Mouse (Mus musculus): ENCODE results near the gene Lamtor1.

The Lamtor1 gene

DNA sequence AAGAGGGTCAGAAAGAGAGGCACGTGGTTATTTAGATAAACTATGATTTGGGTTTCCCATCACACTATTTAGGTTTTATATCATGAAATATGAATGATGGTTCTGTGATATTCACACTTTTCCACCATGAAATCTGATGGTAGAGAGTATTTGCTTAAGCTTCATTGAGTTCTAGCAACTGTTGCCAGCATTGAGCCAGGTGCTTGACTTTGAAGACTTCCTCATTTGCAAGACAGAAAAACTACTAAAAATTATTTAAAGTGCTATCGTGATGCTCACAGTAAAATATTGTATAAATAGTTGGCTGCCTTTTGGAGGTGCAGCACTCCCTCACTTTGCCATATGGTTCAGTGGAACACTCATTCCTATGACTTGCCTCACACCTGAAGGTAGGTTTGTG is 49.6 kb downstream of the Lamtor1 start:
- no peak for DNase-seq (ENCODE audit: low read depth, low spot score)

DNA sequence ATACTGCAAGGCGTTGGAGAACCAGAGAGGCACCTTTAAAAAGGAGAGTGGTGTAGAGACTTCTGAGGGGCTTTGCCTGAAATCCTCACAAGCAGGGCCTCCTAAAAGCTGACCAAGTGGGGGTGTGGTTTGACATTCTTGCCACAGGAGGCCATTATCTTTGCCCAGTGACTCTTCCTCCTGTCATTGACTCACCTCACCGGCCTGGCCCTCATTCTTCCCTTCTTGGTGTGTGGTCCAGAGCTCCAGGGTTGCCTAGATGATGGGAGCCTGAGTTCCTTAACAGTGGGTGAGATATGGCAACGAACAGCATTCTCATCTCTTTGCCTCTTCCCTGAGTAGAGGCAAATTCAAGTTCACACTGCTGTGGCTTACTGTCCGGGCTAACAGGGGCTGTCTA is 50.2 kb downstream of the Lamtor1 start:
- DNase-seq (ENCODE audit: low read depth, low spot score) = no peak

DNA sequence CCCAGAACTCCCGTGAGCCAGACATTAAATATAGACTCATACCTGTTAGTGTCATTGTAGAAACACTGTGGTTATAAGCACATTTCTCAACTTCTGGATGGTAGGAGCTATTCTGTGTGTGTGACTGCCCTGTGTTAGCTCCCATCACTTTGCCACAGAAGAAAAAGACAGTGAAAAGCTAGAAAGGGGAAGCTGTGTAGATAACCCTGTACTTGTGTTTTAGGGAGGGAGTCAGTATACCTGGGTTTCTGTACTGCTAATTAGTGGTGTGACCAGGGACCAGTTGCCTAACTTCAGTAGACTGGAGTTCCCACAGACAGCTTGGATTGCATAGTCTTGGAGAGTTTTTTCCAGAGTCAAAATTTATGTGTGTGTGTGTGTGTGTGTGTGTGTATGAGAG is 50.8 kb downstream of the Lamtor1 start:
- DNase-seq (ENCODE audit: low read depth, low spot score) = no peak

GRCm38 (mm10) chr7:101956911-101957310 is 51.2 kb downstream of the Lamtor1 start:
- no peak for DNase-seq (ENCODE audit: low read depth, low spot score)

DNA sequence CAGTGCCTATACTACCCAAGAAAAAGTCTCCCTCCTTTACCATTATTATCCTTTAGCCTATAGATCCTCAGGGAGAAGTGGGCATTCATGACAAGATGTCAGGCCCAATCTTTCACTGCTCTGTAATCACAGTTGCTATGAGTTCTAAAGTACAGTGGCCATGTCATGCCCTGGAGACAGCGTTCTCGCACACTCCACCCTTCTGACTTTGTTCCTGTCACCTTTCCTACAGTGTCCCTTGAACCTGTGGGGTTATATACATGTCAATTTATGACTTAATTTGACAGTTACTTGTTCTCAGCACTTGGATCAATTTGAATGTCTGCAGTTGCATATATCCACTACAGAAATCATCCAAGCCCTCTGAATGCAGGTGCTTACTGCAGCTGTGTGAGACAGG is 57.1 kb downstream of the Lamtor1 start:
- DNase-seq (ENCODE audit: low read depth, low spot score) = no peak

- no peak for DNase-seq (ENCODE audit: low read depth, low spot score)
Measured at GRCm38 (mm10) chr7:101963621-101964020, 57.9 kb downstream of the Lamtor1 start.

DNA sequence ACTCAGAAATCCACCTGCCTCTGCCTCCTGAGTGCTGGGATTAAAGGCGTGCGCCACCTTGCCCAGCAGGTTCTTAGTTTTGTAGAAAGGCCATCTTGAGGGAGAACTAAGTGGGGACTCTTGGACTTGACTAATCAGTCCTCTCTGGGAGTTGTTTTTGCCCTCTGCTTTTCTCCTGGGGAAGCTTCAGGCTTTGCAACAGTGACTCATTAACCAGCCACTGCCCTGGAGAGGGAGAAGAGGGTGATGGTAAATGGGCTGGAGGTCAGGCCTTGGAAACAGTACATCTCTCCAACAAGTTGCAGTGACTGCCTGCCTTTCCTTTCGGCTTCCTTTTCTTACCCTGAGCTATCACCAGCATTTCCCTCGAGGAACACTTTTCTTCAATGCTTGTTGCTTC is 58.8 kb downstream of the Lamtor1 start:
- peak; percentile 74 for DNase-seq (ENCODE audit: low read depth, low spot score)

GRCm38 (mm10) chr7:101965606-101966005 is 59.9 kb downstream of the Lamtor1 start:
- peak; percentile 64 for DNase-seq (ENCODE audit: low read depth, low spot score)

- DNase-seq (ENCODE audit: low read depth, low spot score) = no peak
Measured at GRCm38 (mm10) chr7:101967256-101967655, 61.6 kb downstream of the Lamtor1 start.

GRCm38 (mm10) chr7:101968751-101969150 is 63.0 kb downstream of the Lamtor1 start:
- DNase-seq (ENCODE audit: low read depth, low spot score) = no peak

GRCm38 (mm10) chr7:101969694-101970428 is 64.2 kb downstream of the Lamtor1 start:
- DNase-seq (ENCODE audit: low read depth, low spot score) = peak; percentile 82

- DNase-seq (ENCODE audit: low read depth, low spot score) = peak; percentile 93
Measured at GRCm38 (mm10) chr7:101970429-101970775, 64.7 kb downstream of the Lamtor1 start.

GRCm38 (mm10) chr7:101970821-101971461 is 65.2 kb downstream of the Lamtor1 start:
- DNase-seq (ENCODE audit: low read depth, low spot score) = peak; percentile 76

- DNase-seq (ENCODE audit: low read depth, low spot score) = peak; percentile 83
Measured at GRCm38 (mm10) chr7:101971721-101972120, 66.0 kb downstream of the Lamtor1 start.

GRCm38 (mm10) chr7:101973730-101974129 is 68.0 kb downstream of the Lamtor1 start:
- DNase-seq (ENCODE audit: low read depth, low spot score) = peak; percentile 40

GRCm38 (mm10) chr7:101974505-101974904 is 68.8 kb downstream of the Lamtor1 start:
- DNase-seq (ENCODE audit: low read depth, low spot score) = peak; percentile 70

All from 3T3-L1 (cell line).